Mouse (Mus musculus) MEL (cell line): ENCODE measurements around the gene Cd300c. TPM values are rescaled to one million over a fixed set of nuclear protein-coding genes. Genes with fewer than 3 reads are reported as not detected.

Experiments
- DNase-seq: peaks from one replicate; pipeline ENCODE4 v3.0.0; 2011; ENCODE audit warnings: low read depth, low spot score
- H3K27ac ChIP-seq: 2 replicates; pipeline ENCODE4 v1.5.1; 2012; ENCODE audit warnings: low read depth, mild to moderate bottlenecking, control low read depth, low read length, moderate library complexity; ENCODE audit not compliant: control insufficient read depth
- H3K27me3 ChIP-seq, 2 experiments: fragments of 150-350 bp in 1 of 2; sonication (generic) in 1 of 2; 2 replicates each; pipeline ENCODE4 v1.6.1; 2012; ENCODE audit warnings: low read length in 2 of 2, mild to moderate bottlenecking in 2 of 2, improper control_type of control experiment in 1 of 2, moderate library complexity in 1 of 2; ENCODE audit not compliant: insufficient read depth in 2 of 2, control insufficient read depth in 1 of 2
- H3K36me3 ChIP-seq, 2 experiments: 2 replicates each; pipeline ENCODE4 v1.6.1; 2012 to 2014; ENCODE audit warnings: low read length in 2 of 2, improper control_type of control experiment in 1 of 2, inconsistent platforms in 1 of 2, mild to moderate bottlenecking in 1 of 2; ENCODE audit not compliant: insufficient read depth in 2 of 2, control insufficient read depth in 1 of 2
- H3K4me1 ChIP-seq, 2 experiments: fragments of 150-350 bp in 1 of 2; sonication (generic) in 1 of 2; 2 replicates each; pipeline ENCODE4 v1.6.1; 2012; ENCODE audit warnings: low read length in 2 of 2, improper control_type of control experiment in 1 of 2, mild to moderate bottlenecking in 1 of 2; ENCODE audit not compliant: insufficient read depth in 2 of 2, control insufficient read depth in 1 of 2
- H3K4me3 ChIP-seq, 2 experiments: fragments of 150-350 bp in 1 of 2; sonication (generic) in 1 of 2; 2 replicates each; pipeline ENCODE4 v1.5.1; 2012; ENCODE audit warnings: low read depth in 2 of 2, low read length in 2 of 2, mild to moderate bottlenecking in 2 of 2, moderate library complexity in 2 of 2, control low read depth in 1 of 2, improper control_type of control experiment in 1 of 2; ENCODE audit not compliant: control insufficient read depth in 1 of 2, insufficient read depth in 1 of 2
- H3K79me2 ChIP-seq: 2 replicates; pipeline ENCODE4 v1.6.1; 2012; ENCODE audit warnings: mild to moderate bottlenecking, low read length, moderate library complexity; ENCODE audit not compliant: control insufficient read depth, poor library complexity, insufficient read depth
- H3K9ac ChIP-seq: 2 replicates; pipeline ENCODE4 v1.6.1; 2012; ENCODE audit warnings: low read depth, mild to moderate bottlenecking, control low read depth, low read length, moderate library complexity; ENCODE audit not compliant: control insufficient read depth, poor library complexity, severe bottlenecking
- H3K9me3 ChIP-seq: fragments of 150-350 bp; sonication (generic); replicated peaks from 2 replicates; pipeline ENCODE4 v1.6.1; 2012; ENCODE audit warnings: mild to moderate bottlenecking, low read length, improper control_type of control experiment, moderate library complexity; ENCODE audit not compliant: insufficient read depth
- CHD2 ChIP-seq: IDR thresholded peaks from 2 replicates; pipeline ENCODE4 v1.6.1; 2011; ENCODE audit warnings: low read length, improper control_type of control experiment
- CTCF ChIP-seq, 3 experiments: IDR thresholded peaks in 2 of 3; conservative IDR thresholded peaks in 1 of 3; 2 replicates each; pipeline ENCODE4 v1.5.1; 2011 to 2012; ENCODE audit warnings: low read length in 3 of 3, low read depth in 2 of 3, mild to moderate bottlenecking in 2 of 3, improper control_type of control experiment in 1 of 3, inconsistent platforms in 1 of 3, mixed read lengths in 1 of 3, moderate library complexity in 1 of 3; ENCODE audit not compliant: control insufficient read depth in 1 of 3, insufficient read depth in 1 of 3, poor library complexity in 1 of 3, severe bottlenecking in 1 of 3
- ELF1 ChIP-seq: IDR thresholded peaks from 2 replicates; pipeline ENCODE4 v1.6.1; 2014; ENCODE audit warnings: low read depth, mild to moderate bottlenecking, inconsistent platforms, low read length, improper control_type of control experiment, moderate library complexity
- KAT2A ChIP-seq: conservative IDR thresholded peaks from 2 replicates; pipeline ENCODE4 v1.6.1; 2012; ENCODE audit warnings: low read depth, low read length, improper control_type of control experiment, inconsistent platforms
- MAFK ChIP-seq: IDR thresholded peaks from 2 replicates; pipeline ENCODE4 v1.6.1; 2011; ENCODE audit warnings: low read depth, mild to moderate bottlenecking, low read length, improper control_type of control experiment, borderline replicate concordance
- MAX ChIP-seq: IDR thresholded peaks from 2 replicates; pipeline ENCODE4 v1.6.1; 2011; ENCODE audit warnings: low read length, improper control_type of control experiment
- MAZ ChIP-seq: IDR thresholded peaks from 2 replicates; pipeline ENCODE4 v1.6.1; 2012; ENCODE audit warnings: low read depth, mild to moderate bottlenecking, inconsistent platforms, low read length, improper control_type of control experiment
- MXI1 ChIP-seq: IDR thresholded peaks from 2 replicates; pipeline ENCODE4 v1.6.1; 2011; ENCODE audit warnings: mild to moderate bottlenecking, low read depth, low read length, improper control_type of control experiment
- NELFE ChIP-seq: IDR thresholded peaks from 2 replicates; pipeline ENCODE4 v1.6.1; 2011; ENCODE audit warnings: low read depth, low read length, improper control_type of control experiment
- POLR2AphosphoS2 ChIP-seq: IDR thresholded peaks from 2 replicates; pipeline ENCODE4 v1.6.1; 2011; ENCODE audit warnings: low read length, improper control_type of control experiment
- POLR2AphosphoS5 ChIP-seq: IDR thresholded peaks from 2 replicates; pipeline ENCODE4 v1.6.1; 2012; ENCODE audit warnings: low read depth, borderline replicate concordance, mild to moderate bottlenecking, inconsistent platforms, low read length, moderate library complexity, mixed read lengths
- RAD21 ChIP-seq: IDR thresholded peaks from 2 replicates; pipeline ENCODE4 v1.6.1; 2011; ENCODE audit warnings: mild to moderate bottlenecking, low read depth, low read length, improper control_type of control experiment
- SMC3 ChIP-seq: IDR thresholded peaks from 2 replicates; pipeline ENCODE4 v1.6.1; 2011; ENCODE audit warnings: low read depth, low read length, improper control_type of control experiment
- TCF12 ChIP-seq: IDR thresholded peaks from 2 replicates; pipeline ENCODE4 v1.6.1; 2014; ENCODE audit warnings: low read depth, mild to moderate bottlenecking, inconsistent platforms, low read length, improper control_type of control experiment, moderate library complexity
- ZKSCAN1 ChIP-seq: IDR thresholded peaks from 2 replicates; pipeline ENCODE4 v1.6.1; 2012; ENCODE audit warnings: low read depth, mild to moderate bottlenecking, inconsistent platforms, low read length, improper control_type of control experiment, moderate library complexity
- ZMIZ1 ChIP-seq: IDR thresholded peaks from 2 replicates; pipeline ENCODE4 v1.6.1; 2012; ENCODE audit warnings: low read depth, mild to moderate bottlenecking, inconsistent platforms, low read length, improper control_type of control experiment, moderate library complexity
- ZNF384 ChIP-seq: IDR thresholded peaks from 2 replicates; pipeline ENCODE4 v1.6.1; 2012; ENCODE audit warnings: low read depth, mild to moderate bottlenecking, inconsistent platforms, low read length, improper control_type of control experiment
- polyA plus RNA-seq, 2 experiments: library from polyadenylated mRNA; stranded (reverse) in 1 of 2; unstranded in 1 of 2; fragments of >175 nt in 1 of 2; fragments of >200 nt in 1 of 2; gene quantifications; 2 replicates each; pipeline versions ENCODE4 v1.2.1 to v1.2.4; 2012; ENCODE audit warnings: low replicate concordance in 2 of 2, low read depth in 1 of 2; ENCODE audit not compliant: insufficient read length in 2 of 2, insufficient read depth in 1 of 2, missing spikeins in 1 of 2
- total RNA-seq: library from RNA; depleted of rRNA; stranded (reverse); fragments of 300-350 nt; gene quantifications from 2 replicates; pipeline ENCODE4 v1.2.3, GENCODE M21; 2012

Gene Cd300c
- total and polyA plus RNA-seq, 3 experiments, result not detected

DNA sequence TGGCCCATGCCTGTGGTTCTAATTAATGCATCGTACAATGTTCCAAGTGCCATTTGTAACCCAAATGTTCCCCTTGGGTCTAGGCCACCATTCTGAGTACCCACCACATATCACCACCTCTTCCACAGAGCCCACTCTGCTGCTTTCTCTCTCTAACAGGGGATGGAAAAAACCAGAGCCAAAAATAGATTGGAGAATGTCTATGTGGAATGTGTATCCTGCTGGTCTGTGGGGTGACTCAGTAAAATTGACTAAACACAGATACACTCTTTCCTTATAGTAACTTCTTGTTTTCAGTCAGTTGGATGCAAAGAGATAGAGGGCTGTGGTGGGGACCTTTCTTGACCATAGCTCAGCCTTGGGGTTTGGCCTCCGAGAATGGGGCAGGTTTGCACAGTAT, 39.4 kb downstream of the Cd300c start:
- no peak for DNase-seq
- no peak overlapping the region for H3K27ac ChIP-seq
- no peaks in the 10 kb centered on the region for H3K79me2 ChIP-seq
- no peak overlapping the region for H3K9ac ChIP-seq
- H3K36me3 ChIP-seq, result no peaks in the 10 kb centered on the region
- no peaks in the 10 kb centered on the region for H3K9me3 ChIP-seq
- H3K27me3 ChIP-seq, result no peaks in the 10 kb centered on the region
- no peaks in the 10 kb centered on the region for H3K4me1 ChIP-seq
- TF ChIP-seq MAX, result no peak
- TF ChIP-seq ZKSCAN1, result no peak
- no peak for TF ChIP-seq RAD21
- no peak for TF ChIP-seq ELF1
- TF ChIP-seq, all 39 proteins: peak for 0
- no peak overlapping the region for H3K4me3 ChIP-seq

DNA sequence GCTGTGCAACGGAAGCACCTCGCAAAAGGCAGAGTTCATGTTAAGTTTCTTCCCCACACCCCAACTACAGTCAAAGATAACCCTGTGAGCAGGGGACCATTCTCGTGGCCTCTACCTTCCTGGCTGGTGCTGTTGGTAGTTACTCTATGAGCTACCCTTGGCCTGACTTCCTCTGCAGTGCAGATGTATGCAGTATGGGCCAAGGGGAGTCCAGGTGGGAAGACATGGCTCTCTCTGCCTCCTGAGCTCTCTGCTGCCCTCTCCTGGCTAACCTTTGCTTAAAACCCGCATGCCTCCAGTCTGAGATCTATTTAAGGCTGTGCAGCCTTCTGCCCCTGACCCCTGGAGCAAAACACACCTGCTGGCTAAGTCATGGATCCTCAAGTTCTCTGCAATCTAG, 45.0 kb downstream of the Cd300c start:
- no peaks in the 10 kb centered on the region for H3K27me3 ChIP-seq
- no peak overlapping the region for H3K4me3 ChIP-seq
- H3K9me3 ChIP-seq, result no peaks in the 10 kb centered on the region
- H3K27ac ChIP-seq, result no peak overlapping the region
- no peaks in the 10 kb centered on the region for H3K79me2 ChIP-seq
- TF ChIP-seq MAZ (no peak), ZMIZ1 (no peak), TCF12 (no peak), POLR2AphosphoS5 (no peak), ZNF384 (no peak), NELFE (no peak), CTCF (IDR thresholded peaks at IDR 0.05 in 2 of 3, conservative IDR thresholded peaks at IDR 0.05 in 1 of 3; ENCODE audit: control insufficient read depth in 1 of 3, insufficient read depth in 1 of 3, low read depth in 2 of 3, low read length in 3 of 3, poor library complexity in 1 of 3, severe bottlenecking in 1 of 3) (peak; percentile 31 to 39 (median 31))
- DNase-seq, result peak; percentile 13
- H3K4me1 ChIP-seq, result no peaks in the 10 kb centered on the region
- H3K36me3 ChIP-seq, result no peaks in the 10 kb centered on the region
- no peak overlapping the region for H3K9ac ChIP-seq

DNA sequence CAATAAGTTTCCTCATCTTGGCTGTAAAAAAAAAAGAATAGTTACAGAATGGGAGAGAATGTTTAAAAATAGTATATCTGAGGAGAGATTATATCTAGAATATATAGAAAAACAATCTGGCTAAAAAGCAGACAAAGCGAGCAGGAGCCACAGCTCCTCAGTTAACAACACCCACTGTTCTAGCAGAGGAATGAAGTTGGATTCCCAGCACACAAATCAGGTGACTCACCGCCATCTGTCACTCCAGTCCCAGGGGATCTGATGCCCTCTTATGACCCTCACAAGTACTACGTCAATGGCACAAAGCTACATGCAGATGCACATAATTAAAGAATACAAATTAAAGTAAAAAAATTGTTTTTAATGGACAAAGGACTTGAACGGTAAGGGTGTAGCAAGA, 46.5 kb downstream of the Cd300c start:
- Histone ChIP-seq H3K9me3 (no peaks in the 10 kb centered on the region), H3K27me3 (no peaks in the 10 kb centered on the region), H3K4me3 (no peak overlapping the region), H3K4me1 (no peaks in the 10 kb centered on the region), H3K27ac (no peak overlapping the region), H3K36me3 (no peaks in the 10 kb centered on the region), H3K9ac (no peak overlapping the region), H3K79me2 (no peaks in the 10 kb centered on the region)
- TF ChIP-seq POLR2AphosphoS5, result no peak
- TF ChIP-seq MAFK, result no peak
- no peak for TF ChIP-seq MXI1
- TF ChIP-seq POLR2AphosphoS2, result no peak
- TF ChIP-seq CTCF (IDR thresholded peaks at IDR 0.05 in 2 of 3, conservative IDR thresholded peaks at IDR 0.05 in 1 of 3; ENCODE audit: control insufficient read depth in 1 of 3, insufficient read depth in 1 of 3, low read depth in 2 of 3, low read length in 3 of 3, poor library complexity in 1 of 3, severe bottlenecking in 1 of 3), result no peak
- TF ChIP-seq SMC3, result no peak
- TF ChIP-seq CHD2, result no peak
- TF ChIP-seq ZKSCAN1, result no peak
- TF ChIP-seq KAT2A, result no peak
- DNase-seq, result no peak
